Mouse (Mus musculus) adrenal gland, adult 18-20 months (tissue): Measurements from ENCODE around the gene Flnb. TPM values are rescaled to one million over a fixed set of nuclear protein-coding genes. Genes with fewer than 3 reads are reported as not detected.

Experiments
- DNase-seq, 2 experiments: peaks; one replicate each; pipeline ENCODE4 v3.0.0; 2021 to 2022; ENCODE audit warnings: low spot score in 2 of 2
- total RNA-seq, 2 experiments: library from RNA; stranded (reverse); gene quantifications; 1 replicate in 1 of 2; 2 replicates in 1 of 2; pipeline ENCODE4 v1.2.3; 2021

Gene Flnb
- total RNA-seq, 2 experiments from 2014 or later, result 56.1 to 56.8 TPM

DNA sequence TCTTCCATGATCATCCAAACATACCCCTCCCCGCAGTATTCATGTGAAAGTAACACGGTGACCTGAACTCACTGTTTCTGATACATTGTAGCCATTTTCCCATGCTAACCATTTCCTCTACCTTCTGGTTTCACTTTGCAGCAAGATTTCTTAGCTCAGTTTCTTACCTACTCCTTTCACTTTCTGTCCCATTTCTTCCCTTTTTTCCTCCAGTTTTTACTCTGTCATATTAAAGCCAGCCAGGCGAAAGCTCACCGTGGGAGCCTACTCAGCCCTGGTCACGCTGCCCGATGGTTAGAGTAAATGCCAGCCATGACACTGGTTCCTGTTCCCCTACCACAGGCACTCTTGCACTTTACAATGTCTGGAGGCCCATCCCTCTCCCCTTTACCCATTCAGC is 169.2 kb downstream of the Flnb start:
- no peak for DNase-seq

DNA sequence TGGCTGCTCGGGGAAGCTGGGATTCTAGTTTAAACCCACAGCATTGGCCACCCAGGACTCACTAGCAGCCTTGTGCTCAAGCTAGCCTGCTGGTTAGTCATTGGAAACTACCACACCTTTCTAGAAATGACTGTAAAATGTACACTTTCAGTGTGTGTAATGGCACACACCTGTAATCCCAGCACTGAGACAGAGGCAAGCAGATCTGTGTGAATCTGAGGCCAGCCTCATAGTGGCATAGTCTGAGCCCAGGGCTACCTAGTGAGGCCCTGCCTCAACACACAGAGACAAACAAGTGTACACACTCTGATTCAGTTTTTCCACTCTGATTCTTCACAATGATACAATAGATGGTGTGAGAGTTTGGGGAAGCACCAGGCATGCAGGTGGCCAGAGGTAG is 171.6 kb downstream of the Flnb start:
- DNase-seq, result no peak

- no peak for DNase-seq
These were observed 172.2 kb downstream of the Flnb start for GRCm38 (mm10) chr14:7989961-7990360.

DNA sequence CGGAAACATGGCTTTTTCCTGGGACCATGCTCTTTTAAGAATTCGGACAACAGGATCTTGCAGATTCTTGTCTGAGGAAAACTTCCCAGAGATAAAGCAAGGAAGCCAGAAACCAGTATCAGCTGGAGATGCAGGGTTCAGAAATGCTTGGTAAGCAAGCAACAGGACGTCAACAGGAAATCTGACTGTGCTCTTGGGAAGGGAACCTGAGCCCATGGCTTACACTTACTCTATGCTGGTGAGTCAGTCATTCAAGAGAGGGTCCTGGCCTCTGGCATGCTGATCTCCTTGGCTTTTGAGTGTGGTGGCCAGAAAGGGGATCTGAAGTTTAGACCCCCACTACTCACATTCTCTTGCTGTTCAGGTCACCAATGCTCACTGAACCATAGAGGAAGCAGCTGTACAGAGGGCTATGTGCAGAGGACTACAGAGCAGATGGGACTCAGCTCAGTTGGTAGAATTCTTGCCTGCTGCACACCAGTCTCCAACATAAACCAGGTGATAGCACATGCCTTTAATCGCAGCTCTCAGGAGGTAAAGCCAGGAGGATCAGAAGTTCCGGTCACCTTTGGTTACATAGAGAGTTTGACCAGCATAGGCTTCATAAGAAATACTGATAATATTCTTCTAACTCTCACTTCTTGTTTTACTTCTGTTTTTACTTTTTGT is 173.5 kb downstream of the Flnb start:
- no peak for DNase-seq

- no peak for DNase-seq
These were observed 174.4 kb downstream of the Flnb start for GRCm38 (mm10) chr14:7992158-7992557.

GRCm38 (mm10) chr14:7994271-7994767 is 176.6 kb downstream of the Flnb start, which contains the start of gene Dnase1l3:
Dnase1l3 (minus strand) TSS chr14:7994573.
- DNase-seq, result no peak

- DNase-seq, result peak; percentile 91 to 92
These were observed 179.5 kb downstream of the Flnb start for GRCm38 (mm10) chr14:7997255-7997696.

- no peak for DNase-seq
These were observed 181.3 kb downstream of the Flnb start for GRCm38 (mm10) chr14:7999030-7999429.

DNA sequence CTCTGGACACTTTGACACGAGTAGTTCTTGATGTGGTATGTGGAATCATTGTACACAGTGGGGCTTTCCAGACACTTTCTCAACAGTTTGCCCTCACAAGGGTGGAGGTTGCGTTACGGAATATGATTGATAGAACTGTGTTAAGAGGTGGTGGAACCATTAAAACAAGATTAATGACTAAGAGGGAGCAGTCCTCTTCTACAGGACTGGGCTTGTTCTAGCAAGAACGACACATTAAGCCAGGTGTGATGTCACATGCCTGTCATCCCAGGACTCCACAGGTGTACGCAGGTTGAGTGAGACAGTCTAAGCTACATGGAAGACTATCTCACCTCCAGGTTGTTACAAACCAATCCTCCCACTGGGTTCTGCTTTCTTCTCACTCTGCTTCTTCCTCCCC is 181.7 kb downstream of the Flnb start:
- DNase-seq, result no peak

GRCm38 (mm10) chr14:8000247-8000646 is 182.5 kb downstream of the Flnb start:
- no peak for DNase-seq

Other genes starting within 250 kb of the Flnb start
- gene Gm3558, start 249.4 kb upstream of the Flnb start, total RNA-seq, result under 1 TPM in 1 of 2 experiments, not detected in 1; 0.36 TPM
- gene Gm10338, start 222.4 kb upstream of the Flnb start, total RNA-seq, result not detected
- not detected for gene Gm10128, start 174.0 kb upstream of the Flnb start, total RNA-seq
- not detected for gene Gm26661, start 26.4 kb upstream of the Flnb start, total RNA-seq
- gene Gm45521, start 139.3 kb downstream of the Flnb start, total RNA-seq, result not detected
- under 1 TPM; 0.45 to 0.70 TPM for gene Dnase1l3, start 176.6 kb downstream of the Flnb start, total RNA-seq
- gene Abhd6, start 184.9 kb downstream of the Flnb start, total RNA-seq, result 10 to 100 TPM; 51.9 to 92.9 TPM